Mouse (Mus musculus) C2C12 (cell line): ENCODE measurements at regions not wholly inside any gene's neighbourhood (a gene's known extent, or its start where the extent isn't known, plus 50 kb on each side); places are given as distances from the start of the nearest gene placed in this dataset.

Experiments
- H3K27me3 ChIP-seq: one replicate; pipeline ENCODE4 v1.6.1; 2011; ENCODE audit not compliant: control insufficient read depth, insufficient read depth, insufficient read length
- H3K36me3 ChIP-seq: one replicate; pipeline ENCODE4 v1.6.1; 2011; ENCODE audit not compliant: control insufficient read depth, insufficient read depth
- H3K4me3 ChIP-seq: one replicate; pipeline ENCODE4 v1.5.1; 2011; ENCODE audit warnings: mild to moderate bottlenecking, control low read depth; ENCODE audit not compliant: poor library complexity, insufficient read depth, severe bottlenecking
- H3K79me2 ChIP-seq: one replicate; pipeline ENCODE4 v1.6.1; 2011; ENCODE audit not compliant: control insufficient read depth, insufficient read depth
- H3K79me3 ChIP-seq: one replicate; pipeline ENCODE4 v1.6.1; 2011; ENCODE audit warnings: low read depth, control low read depth
- H3ac ChIP-seq: one replicate; pipeline ENCODE3; 2011; ENCODE audit warnings: low read depth; ENCODE audit not compliant: control insufficient read depth, insufficient read length
- CEBPB ChIP-seq: IDR thresholded peaks from one replicate; pipeline ENCODE4 v1.6.1; 2011; ENCODE audit warnings: low read depth, mild to moderate bottlenecking, control low read depth, moderate library complexity
- CTCF ChIP-seq: IDR thresholded peaks from one replicate; pipeline ENCODE4 v1.5.1; 2011; ENCODE audit not compliant: control insufficient read depth, insufficient read depth, insufficient read length
- FOSL1 ChIP-seq: IDR thresholded peaks from one replicate; pipeline ENCODE4 v1.8.0; 2011; ENCODE audit warnings: mild to moderate bottlenecking, low read length; ENCODE audit not compliant: poor library complexity, insufficient read depth, severe bottlenecking
- MAX ChIP-seq: IDR thresholded peaks from one replicate; pipeline ENCODE4 v1.6.1; 2011; ENCODE audit warnings: mild to moderate bottlenecking, control low read depth
- MYOD1 ChIP-seq: IDR thresholded peaks from one replicate; pipeline ENCODE4 v1.6.1; 2011; ENCODE audit warnings: low read depth; ENCODE audit not compliant: control insufficient read depth, insufficient read length
- MYOG ChIP-seq: IDR thresholded peaks from one replicate; pipeline ENCODE4 v1.6.1; 2011; ENCODE audit not compliant: control insufficient read depth, insufficient read length; ENCODE audit errors: extremely low read depth
- USF1 ChIP-seq: IDR thresholded peaks from one replicate; pipeline ENCODE4 v1.6.1; 2011; ENCODE audit warnings: low read depth, mild to moderate bottlenecking, control low read depth, moderate library complexity

- Histone ChIP-seq H3K79me3 (no peaks in the 10 kb centered on the region), H3ac (no peak overlapping the region), H3K4me3 (no peak overlapping the region), H3K27me3 (no peaks in the 10 kb centered on the region), H3K79me2 (no peaks in the 10 kb centered on the region), H3K36me3 (no peaks in the 10 kb centered on the region)
- no peak for TF ChIP-seq CEBPB
- no peak for TF ChIP-seq CTCF
- no peak for TF ChIP-seq FOSL1
- TF ChIP-seq USF1 = no peak
- TF ChIP-seq MYOD1 = no peak
- no peak for TF ChIP-seq MYOG
- no peak for TF ChIP-seq MAX
These were observed 51.5 kb upstream of the Raph1 start for GRCm38 (mm10) chr1:60618389-60618788.

GRCm38 (mm10) chr1:60616916-60617315 lies 50.0 kb upstream of the Raph1 start:
- Histone ChIP-seq H3K27me3 (no peaks in the 10 kb centered on the region), H3K36me3 (no peaks in the 10 kb centered on the region), H3K79me3 (no peaks in the 10 kb centered on the region), H3K4me3 (no peak overlapping the region), H3ac (no peak overlapping the region), H3K79me2 (no peaks in the 10 kb centered on the region)
- peak; percentile 4 for TF ChIP-seq FOSL1
- TF ChIP-seq MYOD1 = no peak
